Mouse (Mus musculus) thymus, postnatal 4 days (tissue): ENCODE data around the gene Hoxd4.

ENCODE experiments used
- DNase-seq: peaks from one replicate; pipeline ENCODE4 v3.0.0; 2021

Gene Hoxd4

DNA sequence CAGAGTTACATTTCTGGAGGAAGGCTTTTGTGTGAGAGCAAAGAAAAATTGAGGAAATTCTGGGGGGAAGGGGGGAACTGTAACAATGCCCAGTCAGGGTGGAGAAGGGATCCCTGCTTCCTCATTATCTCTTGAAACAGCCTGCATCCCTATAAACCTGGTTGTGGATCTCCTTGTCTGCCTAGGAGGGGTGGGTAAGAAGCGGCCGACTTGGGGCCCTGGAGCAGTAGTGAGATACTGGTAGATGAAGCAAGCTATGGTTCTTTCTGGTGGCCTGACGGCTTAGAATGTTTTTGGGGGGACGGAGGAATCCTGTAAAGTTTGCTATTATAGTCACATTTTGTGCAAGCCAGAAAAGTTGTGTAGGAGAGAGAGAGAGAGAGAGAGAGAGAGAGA lies 18.3 kb upstream of the Hoxd4 start:
- no peak for DNase-seq

GRCm38 (mm10) chr2:74694066-74694465 lies 17.7 kb upstream of the Hoxd4 start:
- peak; percentile 57 for DNase-seq

DNA sequence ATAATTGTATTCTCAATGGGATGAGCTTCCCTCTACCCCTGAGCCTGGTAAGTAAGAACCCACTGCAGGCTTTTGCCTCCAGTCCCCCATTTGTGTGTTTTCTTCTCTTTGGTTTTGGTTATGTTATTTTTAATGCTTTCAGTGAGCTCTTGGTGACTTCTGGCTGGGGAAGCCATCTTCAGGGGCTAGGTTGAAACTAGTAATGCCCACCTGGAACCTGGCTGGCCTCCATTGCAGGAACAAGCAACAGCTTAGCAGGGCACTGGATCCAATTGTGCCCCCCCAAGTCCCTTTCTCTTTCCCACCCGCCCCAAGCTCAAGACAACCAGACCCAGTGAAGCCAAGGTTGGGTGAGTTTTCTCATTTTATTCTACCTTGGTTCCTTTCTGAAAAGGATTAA lies 16.3 kb upstream of the Hoxd4 start:
- DNase-seq = no peak

DNA sequence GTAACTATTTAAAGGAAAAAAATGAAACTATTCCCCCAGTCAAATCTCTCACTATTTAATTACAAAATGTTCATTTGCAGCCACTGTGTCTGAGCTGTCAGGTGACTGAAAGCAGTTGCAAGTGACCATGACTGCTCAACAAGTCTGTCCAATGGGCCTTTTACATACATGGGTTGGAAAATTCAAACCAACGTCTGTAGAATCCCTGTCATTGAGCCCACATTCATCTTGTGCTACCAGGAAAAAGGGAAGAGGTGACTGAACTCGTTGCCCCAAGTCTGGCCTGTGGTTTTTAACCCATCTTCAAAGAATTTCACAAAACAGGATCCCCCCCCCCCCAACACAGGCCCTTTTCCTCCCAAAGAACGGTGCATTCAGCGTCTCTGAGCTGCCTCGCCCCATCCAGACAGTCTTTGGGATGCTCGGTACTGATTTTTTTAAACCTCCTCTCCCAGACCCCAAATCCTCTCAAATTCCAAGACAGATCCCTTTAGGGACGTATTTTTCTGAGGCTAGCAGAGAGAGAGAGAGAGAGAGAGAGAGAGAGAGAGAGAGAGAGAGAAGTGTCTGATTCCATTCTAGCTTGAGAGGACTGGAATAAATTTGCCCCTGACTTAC lies 15.8 kb upstream of the Hoxd4 start:
- no peak for DNase-seq

GRCm38 (mm10) chr2:74696442-74697335 lies 15.0 kb upstream of the Hoxd4 start:
- no peak for DNase-seq

GRCm38 (mm10) chr2:74697567-74698121 lies 14.1 kb upstream of the Hoxd4 start, which contains the start of gene Hoxd9:
Gene Hoxd9, plus strand, starts transcription at chr2:74697727.
- peak; percentile 19 for DNase-seq

GRCm38 (mm10) chr2:74698201-74699052 lies 13.3 kb upstream of the Hoxd4 start:
- peak; percentile 34 for DNase-seq

DNA sequence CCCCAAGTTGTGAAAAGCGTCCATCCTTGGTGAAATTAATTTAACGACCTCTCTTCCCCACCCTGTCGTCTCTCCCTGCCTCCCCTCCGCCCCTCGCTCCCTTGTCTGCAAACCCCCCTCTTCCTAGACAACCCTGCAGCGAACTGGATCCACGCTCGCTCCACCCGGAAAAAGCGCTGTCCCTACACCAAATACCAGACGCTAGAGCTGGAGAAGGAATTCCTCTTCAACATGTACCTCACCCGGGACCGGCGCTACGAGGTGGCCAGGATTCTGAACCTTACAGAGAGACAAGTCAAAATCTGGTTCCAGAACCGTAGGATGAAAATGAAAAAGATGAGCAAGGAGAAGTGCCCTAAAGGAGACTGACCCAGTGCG lies 12.7 kb upstream of the Hoxd4 start:
- no peak for DNase-seq

DNA sequence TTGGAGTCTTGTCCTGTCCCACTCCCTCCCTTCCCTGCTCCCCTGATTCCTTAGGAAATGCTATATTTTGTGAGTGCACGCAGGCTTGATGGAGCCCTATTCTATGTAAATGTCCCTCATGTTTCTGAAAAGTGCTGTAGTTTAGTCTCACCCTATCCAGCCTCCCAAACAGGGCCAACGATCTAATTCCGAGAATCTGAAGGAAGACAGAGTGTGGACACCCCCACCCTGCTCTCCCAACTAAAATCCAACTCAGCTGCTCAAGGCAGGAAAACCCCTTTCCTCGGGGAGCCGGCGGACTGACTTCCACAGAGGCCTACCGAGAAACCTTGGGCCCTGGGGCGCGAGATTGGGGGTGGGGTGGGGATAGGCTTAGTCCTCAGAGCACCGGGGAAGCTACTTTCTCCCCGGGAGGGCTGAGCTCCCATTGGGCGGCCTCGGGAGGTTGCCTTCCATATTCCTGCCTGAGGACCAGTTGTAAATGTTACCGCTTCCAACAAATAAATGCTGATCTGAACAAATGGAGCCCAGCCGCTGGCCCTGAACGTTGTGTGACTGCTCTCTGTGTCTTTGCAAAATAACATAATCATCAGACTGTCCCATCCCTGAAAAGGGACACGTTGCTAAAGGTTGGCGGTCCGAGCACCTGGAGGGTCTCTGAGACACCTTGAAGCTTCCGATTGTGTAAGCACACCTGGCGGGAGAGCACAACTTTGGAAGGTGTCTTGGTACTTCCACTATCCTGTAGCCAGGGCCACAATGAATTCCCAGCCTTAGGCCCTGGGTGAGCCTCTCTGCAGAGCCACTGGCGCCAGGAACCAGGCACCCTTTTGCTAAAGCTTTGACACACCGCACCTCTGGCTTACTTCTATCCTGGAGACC lies 11.8 kb upstream of the Hoxd4 start:
- DNase-seq = no peak

DNA sequence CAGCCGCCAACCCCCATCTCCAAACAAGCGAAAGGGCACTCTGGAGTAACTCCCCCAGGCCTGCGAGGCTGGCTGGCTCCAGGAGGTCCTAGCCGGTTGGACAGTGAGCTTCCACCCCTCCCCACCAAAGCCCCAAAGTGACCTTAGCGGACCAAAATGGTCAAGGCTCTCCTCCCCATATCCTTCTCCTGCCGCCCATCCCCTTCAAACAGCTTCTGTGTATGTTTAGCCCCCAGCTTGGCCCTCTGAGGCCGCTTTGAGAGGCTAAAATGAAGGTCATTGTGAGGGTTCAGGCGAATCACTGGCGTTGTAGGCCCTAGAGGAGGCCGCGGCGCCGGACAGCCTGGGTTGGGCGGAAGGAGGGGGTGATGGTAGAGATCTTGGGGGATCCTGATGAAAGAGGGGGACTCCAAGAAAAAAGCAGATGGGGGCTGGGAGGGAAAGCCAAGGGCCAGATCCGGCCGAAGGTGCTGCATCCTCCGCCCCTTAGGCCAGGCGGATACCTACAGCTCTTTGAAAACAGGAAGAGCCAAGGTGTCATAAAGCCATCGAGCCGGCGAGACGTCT lies 11.1 kb upstream of the Hoxd4 start:
- no peak for DNase-seq

- DNase-seq = peak; percentile 87
Observed at GRCm38 (mm10) chr2:74701949-74702819, 9.5 kb upstream of the Hoxd4 start.

- DNase-seq = no peak
Observed at GRCm38 (mm10) chr2:74702820-74703219, 8.9 kb upstream of the Hoxd4 start.

GRCm38 (mm10) chr2:74703317-74703716 lies 8.4 kb upstream of the Hoxd4 start:
- DNase-seq = no peak

- DNase-seq = no peak
Observed at GRCm38 (mm10) chr2:74703720-74704392, 7.9 kb upstream of the Hoxd4 start.

- DNase-seq = peak; percentile 61
Observed at GRCm38 (mm10) chr2:74704393-74704998, 7.2 kb upstream of the Hoxd4 start, which contains the start of gene Hoxd8. Gene Hoxd8, plus strand, starts transcription at chr2:74704615.

GRCm38 (mm10) chr2:74704999-74705466 lies 6.7 kb upstream of the Hoxd4 start:
- DNase-seq = no peak

DNA sequence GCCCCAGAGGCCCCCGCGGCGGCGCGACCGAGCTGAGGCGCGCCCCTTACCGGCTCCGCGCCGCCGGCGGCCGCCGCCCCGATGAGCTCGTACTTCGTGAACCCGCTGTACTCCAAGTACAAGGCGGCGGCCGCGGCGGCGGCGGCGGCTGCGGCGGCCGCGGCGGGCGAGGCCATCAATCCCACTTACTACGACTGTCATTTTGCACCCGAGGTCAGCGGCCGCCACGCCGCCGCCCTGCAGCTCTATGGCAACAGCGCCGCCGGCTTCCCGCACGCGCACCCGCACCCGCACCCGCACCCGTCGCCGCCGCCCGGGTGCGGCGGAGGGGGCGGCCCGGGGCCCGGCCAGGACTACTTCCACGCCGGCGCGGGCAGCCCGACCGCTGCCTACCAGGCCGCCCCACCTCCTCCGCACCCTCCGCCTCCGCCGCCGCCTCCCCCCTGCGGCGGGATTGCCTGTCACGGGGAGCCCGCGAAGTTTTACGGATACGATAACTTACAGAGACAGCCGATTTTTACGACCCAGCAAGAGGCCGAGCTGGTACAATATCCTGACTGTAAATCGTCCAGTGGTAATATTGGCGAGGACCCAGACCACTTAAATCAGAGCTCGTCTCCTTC lies 6.2 kb upstream of the Hoxd4 start:
- peak; percentile 52 for DNase-seq

GRCm38 (mm10) chr2:74706393-74706960 lies 5.3 kb upstream of the Hoxd4 start:
- DNase-seq = no peak
